Mouse (Mus musculus): Measurements from ENCODE around the gene Hnrnpa3.

Hnrnpa3 gene

DNA sequence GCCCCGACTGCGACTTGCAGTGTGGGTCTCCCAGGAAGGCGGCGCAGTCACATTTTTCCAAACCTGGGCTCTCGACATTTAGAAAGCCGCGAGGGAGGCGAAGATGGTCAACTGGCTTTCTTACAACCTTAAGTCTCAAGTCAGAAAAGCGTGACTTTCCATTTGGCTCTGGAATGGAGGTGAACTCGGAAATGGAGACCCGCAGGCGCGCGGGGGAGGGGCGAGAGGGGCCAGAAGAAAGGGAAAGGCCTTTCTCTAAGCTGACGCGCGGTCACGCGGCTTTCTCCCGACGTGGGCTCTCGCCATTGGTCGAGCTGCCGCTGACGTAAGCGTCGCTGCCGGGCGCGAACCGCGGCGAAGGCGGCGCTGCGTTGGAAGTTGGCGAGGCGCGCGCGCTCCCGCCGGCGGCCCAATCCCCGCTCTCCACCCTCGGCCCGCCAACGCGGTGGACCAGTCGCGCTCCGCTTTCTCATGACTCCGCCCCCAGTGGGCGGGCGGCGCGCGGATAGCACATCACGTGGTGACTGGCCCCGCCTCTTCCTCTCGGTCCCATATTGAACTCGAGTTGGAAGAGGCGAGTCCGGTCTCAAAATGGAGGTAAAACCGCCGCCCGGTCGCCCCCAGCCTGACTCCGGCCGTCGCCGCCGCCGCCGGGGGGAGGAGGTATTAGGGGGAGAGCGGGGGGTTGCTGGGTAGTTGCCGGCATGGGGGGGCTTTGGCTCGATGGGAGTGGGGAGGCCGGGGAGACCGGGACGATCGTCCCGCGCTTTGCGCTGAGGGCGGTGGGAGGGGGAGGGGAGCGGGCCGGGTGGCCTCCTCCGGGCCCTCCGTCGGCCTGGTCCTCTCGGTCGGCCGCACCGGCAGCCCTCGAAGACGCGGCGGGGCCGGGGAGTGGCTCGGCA, at the start of gene Hnrnpa3:
Hnrnpa3 (plus strand) TSS at position 535 of the 902 bp plus-strand sequence.
- ChIA-PET CTCF (interaction anchor here in 1 of 4 experiments (0.5 kb wide), 1 partner anchor 130 kb away, joined by 4 read pairs; no protein-coding TSS in a partner anchor), POLR2A (interaction anchor here (0.6 to 12.1 kb wide), 111 partner anchors 8 to 371 kb away, joined by 3 to 426 read pairs (median 8); partner anchors contain the start of genes Nfe2l2 (in 3 of the 4) and Agps (in 2 of the 4))

- CTCF ChIA-PET = interaction anchor here in 3 of 4 experiments (0.8 to 3.4 kb wide), 6 partner anchors 12 to 752 kb away, joined by 3 to 15 read pairs (median 3); no protein-coding TSS in a partner anchor
- POLR2A ChIA-PET = interaction anchor here (0.5 to 10.7 kb wide), 41 partner anchors 8 to 694 kb away, joined by 3 to 95 read pairs (median 4); partner anchors contain the start of genes Hnrnpa3 (in 4 of the 4), Nfe2l2 (in 3 of the 4) and Agps (in 1 of the 4)
These were observed 49.1 kb upstream of the Hnrnpa3 start for GRCm38 (mm10) chr2:75609971-75610370.

DNA sequence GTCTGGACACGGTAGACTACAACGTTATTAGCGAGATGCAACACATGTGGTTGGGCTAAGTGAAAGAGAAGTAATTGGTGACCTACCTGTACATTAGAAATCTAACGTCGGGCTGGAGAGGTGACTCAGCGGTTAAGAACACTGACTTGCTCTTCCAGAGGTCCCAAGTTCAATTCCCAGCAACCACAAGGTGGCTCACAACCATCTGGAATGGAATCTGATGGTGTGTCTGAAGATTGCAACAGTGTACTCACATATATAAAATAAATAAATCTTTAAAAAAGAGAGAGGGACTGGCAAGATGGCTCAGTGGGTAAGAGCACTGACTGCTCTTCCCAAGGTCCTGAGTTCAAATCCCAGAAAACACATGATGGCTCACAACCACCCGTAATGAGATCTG, 48.5 kb upstream of the Hnrnpa3 start:
- ChIA-PET POLR2A (interaction anchor here (0.5 to 10.7 kb wide), 37 partner anchors 8 to 693 kb away, joined by 3 to 95 read pairs (median 4); partner anchors contain the start of genes Hnrnpa3 (in 3 of the 4) and Nfe2l2 (in 3 of the 4)), CTCF (interaction anchor here in 2 of 4 experiments (0.9 to 3.4 kb wide), 4 partner anchors 12 to 354 kb away, joined by 3 to 15 read pairs (median 6); no protein-coding TSS in a partner anchor)

DNA sequence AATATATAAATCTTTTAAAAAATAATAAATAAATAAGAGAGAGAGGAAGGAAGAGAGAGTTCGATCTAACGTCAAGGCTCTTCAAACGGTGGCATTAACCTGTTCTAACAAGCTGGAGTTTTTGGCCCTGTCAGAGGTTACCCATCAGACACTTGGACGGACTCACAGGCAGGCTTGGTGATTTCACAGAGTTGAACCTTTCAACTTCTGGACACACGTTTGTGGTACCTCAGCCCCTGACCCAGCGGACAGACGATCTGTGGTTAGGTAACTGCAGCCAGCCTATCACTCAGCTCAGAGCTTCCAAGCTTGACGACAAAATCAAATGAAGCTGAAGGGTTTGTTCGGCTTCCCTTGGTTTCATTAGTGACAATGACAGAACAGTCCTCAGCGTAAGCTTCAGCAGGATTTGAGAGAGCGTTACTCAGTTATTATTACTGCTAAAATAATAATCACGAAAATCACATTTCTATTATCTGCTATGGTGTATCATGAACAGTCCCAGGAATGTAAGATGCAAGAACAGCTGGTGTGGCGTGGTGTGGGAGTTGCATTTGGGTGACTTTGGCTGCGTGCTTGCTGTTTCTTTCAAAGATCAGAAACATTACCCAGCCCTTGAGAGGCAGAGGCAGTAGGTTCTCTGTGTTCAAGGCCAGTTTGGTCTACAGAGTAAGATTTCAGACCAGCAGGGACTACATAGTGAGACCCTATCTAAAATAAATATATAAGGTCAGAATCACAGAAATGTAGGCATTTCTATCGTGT, 47.8 kb upstream of the Hnrnpa3 start:
- POLR2A ChIA-PET = interaction anchor here in 3 of 4 experiments (0.6 to 10.7 kb wide), 24 partner anchors 9 to 166 kb away, joined by 3 to 95 read pairs (median 6); partner anchors contain the start of genes Hnrnpa3 (in 3 of the 3) and Nfe2l2 (in 3 of the 3)
- CTCF ChIA-PET = interaction anchor here in 3 of 4 experiments (0.6 to 3.4 kb wide), 4 partner anchors 11 to 905 kb away, joined by 3 to 15 read pairs (median 8); no protein-coding TSS in a partner anchor

GRCm38 (mm10) chr2:75612006-75612405, 47.1 kb upstream of the Hnrnpa3 start:
- POLR2A ChIA-PET = interaction anchor here in 3 of 4 experiments (1.1 to 10.7 kb wide), 11 partner anchors 8 to 165 kb away, joined by 3 to 95 read pairs (median 36); partner anchors contain the start of genes Nfe2l2 (in 3 of the 3) and Hnrnpa3 (in 2 of the 3)
- CTCF ChIA-PET = no interaction called here

GRCm38 (mm10) chr2:75612981-75613567, 46.0 kb upstream of the Hnrnpa3 start:
- ChIA-PET POLR2A (interaction anchor here (0.6 to 7.7 kb wide), 23 partner anchors 8 to 198 kb away, joined by 3 to 98 read pairs (median 6); partner anchors contain the start of genes Hnrnpa3 (in 2 of the 4) and Nfe2l2 (in 1 of the 4)), CTCF (interaction anchor here in 1 of 4 experiments (0.7 to 2.0 kb wide), 2 partner anchors 20 to 223 kb away, joined by 3 to 4 read pairs; no protein-coding TSS in a partner anchor)

DNA sequence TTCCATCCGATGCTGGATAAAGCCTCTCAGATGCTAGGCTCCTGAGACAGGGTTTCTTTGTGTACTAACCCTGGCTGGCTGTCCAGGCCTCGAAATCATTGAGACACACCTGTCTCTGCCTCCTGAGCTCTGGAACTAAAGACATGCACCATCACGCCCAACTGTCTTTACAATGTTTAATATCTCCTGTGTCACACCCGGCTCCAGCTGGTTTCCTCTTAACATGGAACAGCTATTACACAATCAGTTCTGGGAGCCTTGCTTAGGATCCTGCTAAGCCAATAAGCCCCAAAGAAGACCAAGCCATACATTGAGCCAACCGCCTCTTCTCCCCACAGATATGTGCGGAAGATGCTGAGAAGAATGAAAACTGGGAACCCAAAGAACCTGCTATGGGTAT, 44.5 kb upstream of the Hnrnpa3 start:
- ChIA-PET POLR2A (interaction anchor here (0.6 to 7.7 kb wide), 33 partner anchors 9 to 218 kb away, joined by 3 to 98 read pairs (median 5); partner anchors contain the start of genes Hnrnpa3 (in 2 of the 4), Nfe2l2 (in 2 of the 4) and Agps (in 1 of the 4)), CTCF (interaction anchor here in 1 of 4 experiments (0.6 to 2.0 kb wide), 3 partner anchors 22 to 620 kb away, joined by 3 to 4 read pairs (median 3); no protein-coding TSS in a partner anchor)

DNA sequence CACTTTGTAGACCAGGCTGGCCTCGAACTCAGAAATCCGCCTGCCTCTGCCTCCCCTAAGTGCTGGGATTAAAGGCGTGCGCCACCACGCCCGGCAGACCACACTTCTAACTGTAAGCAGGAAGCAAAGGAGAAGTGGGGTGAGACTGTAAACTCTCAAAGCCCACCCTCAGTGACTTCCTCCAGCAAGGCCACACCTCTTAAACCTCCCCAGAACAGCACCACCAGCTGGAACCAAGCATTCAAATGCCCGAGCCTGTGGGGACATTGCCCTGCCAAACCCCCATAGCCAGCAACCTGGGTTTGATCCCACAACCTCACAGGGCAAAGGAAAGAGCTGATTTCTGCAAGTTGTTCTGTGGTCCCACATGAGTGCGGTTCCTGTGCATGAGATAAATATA, 42.1 kb upstream of the Hnrnpa3 start:
- CTCF ChIA-PET = interaction anchor here in 2 of 4 experiments (0.6 to 0.7 kb wide), 2 partner anchors 201 to 697 kb away, joined by 3 to 6 read pairs; no protein-coding TSS in a partner anchor

GRCm38 (mm10) chr2:75618712-75619111, 40.3 kb upstream of the Hnrnpa3 start:
- POLR2A ChIA-PET = interaction anchor here in 3 of 4 experiments (0.5 to 7.7 kb wide), 22 partner anchors 9 to 432 kb away, joined by 3 to 98 read pairs (median 5); partner anchors contain the start of genes Hnrnpa3 (in 2 of the 3) and Nfe2l2 (in 1 of the 3)
- CTCF ChIA-PET = no interaction called here

More for the DNA sequence above, 42.1 kb upstream of the Hnrnpa3 start:
- POLR2A ChIA-PET = interaction anchor here in 3 of 4 experiments (0.6 to 7.7 kb wide), 12 partner anchors 8 to 216 kb away, joined by 3 to 98 read pairs (median 4); partner anchors contain the start of gene Hnrnpa3 (in 1 of the 3)

GRCm38 (mm10) chr2:75621873-75622654, 37.0 kb upstream of the Hnrnpa3 start:
- POLR2A ChIA-PET = interaction anchor here (0.7 to 8.1 kb wide), 23 partner anchors 11 to 222 kb away, joined by 3 to 104 read pairs (median 6); partner anchors contain the start of genes Hnrnpa3 (in 3 of the 4) and Nfe2l2 (in 1 of the 4)
- CTCF ChIA-PET = interaction anchor here (0.6 to 3.4 kb wide), 16 partner anchors 11 to 493 kb away, joined by 3 to 15 read pairs (median 4); no protein-coding TSS in a partner anchor

GRCm38 (mm10) chr2:75625086-75625485, 34.0 kb upstream of the Hnrnpa3 start:
- POLR2A ChIA-PET = interaction anchor here in 2 of 4 experiments (1.1 to 8.1 kb wide), 8 partner anchors 9 to 45 kb away, joined by 3 to 104 read pairs (median 21); no protein-coding TSS in a partner anchor
- CTCF ChIA-PET = no interaction called here

DNA sequence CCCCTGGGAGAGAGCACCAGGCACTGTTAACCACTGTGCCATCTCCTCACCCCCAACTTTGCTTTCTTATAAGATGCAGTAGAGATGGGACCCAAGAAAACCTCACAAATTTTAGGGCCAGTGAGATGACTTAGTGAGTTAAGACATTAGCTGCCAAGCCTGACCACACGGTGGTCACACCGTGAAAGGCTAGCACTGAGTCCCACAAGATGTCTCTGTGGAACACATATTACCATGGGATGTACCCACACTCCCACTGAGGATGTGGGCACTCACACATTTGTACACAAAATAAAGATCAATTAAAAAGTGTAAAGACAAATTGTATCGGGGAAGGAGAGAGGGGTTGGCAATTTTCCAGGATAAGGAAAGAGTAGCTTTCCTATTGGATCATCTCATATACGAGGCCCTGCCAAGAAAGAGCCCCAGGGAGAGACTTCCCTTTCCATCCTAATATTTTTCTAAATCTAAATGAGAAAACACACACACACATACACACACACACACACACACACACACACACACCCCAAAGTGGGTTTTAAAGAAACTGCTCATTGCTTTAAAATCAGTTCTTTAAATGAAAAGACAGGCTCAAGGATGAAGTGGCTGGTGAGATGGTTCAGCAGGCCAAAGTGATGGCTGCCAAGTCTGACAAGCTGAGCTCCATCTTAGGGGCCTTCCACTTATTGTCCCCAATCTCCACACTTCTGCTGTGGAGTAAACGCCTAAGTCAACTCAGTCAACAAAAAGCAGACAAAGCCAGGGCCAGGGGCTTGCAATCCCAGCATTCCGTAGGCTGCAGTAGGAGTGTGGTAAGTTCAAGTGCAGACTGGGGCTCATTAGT, 32.2 kb upstream of the Hnrnpa3 start:
- ChIA-PET POLR2A (interaction anchor here in 3 of 4 experiments (0.7 to 8.1 kb wide), 18 partner anchors 8 to 150 kb away, joined by 3 to 40 read pairs (median 5); partner anchors contain the start of genes Hnrnpa3 (in 2 of the 3) and Nfe2l2 (in 2 of the 3)), CTCF (no interaction called here)

DNA sequence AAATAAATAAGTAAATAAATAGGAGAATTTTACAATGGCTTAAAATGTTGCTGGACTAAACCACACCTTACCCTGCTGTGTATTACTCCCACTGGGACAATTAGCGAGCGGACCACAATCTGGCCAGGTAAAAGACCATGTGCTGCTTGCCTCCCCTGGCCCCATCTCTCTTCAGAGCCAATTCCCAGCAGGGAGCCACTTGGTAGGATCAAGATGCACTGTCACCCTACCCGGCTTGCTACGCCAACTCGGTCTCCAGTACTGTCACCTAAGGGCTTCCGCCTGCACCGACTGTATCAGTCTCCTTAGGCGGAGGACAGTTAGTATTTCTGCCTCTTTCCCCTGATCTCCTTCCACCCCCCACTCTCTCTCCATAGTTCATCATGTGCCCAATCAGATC, 30.6 kb upstream of the Hnrnpa3 start:
- POLR2A ChIA-PET = interaction anchor here in 2 of 4 experiments (0.7 to 10.1 kb wide), 14 partner anchors 9 to 76 kb away, joined by 3 to 375 read pairs (median 4); partner anchors contain the start of genes Hnrnpa3 (in 2 of the 2) and Nfe2l2 (in 1 of the 2)
- CTCF ChIA-PET = no interaction called here

GRCm38 (mm10) chr2:75631421-75631820, 27.6 kb upstream of the Hnrnpa3 start:
- POLR2A ChIA-PET = interaction anchor here in 3 of 4 experiments (0.6 to 10.1 kb wide), 29 partner anchors 9 to 842 kb away, joined by 3 to 426 read pairs (median 58); partner anchors contain the start of genes Hnrnpa3 (in 3 of the 3) and Nfe2l2 (in 3 of the 3)
- CTCF ChIA-PET = no interaction called here

GRCm38 (mm10) chr2:75632043-75632442, 27.0 kb upstream of the Hnrnpa3 start:
- POLR2A ChIA-PET = interaction anchor here in 3 of 4 experiments (0.6 to 10.1 kb wide), 42 partner anchors 9 to 360 kb away, joined by 3 to 426 read pairs (median 52); partner anchors contain the start of genes Hnrnpa3 (in 3 of the 3), Nfe2l2 (in 3 of the 3) and Agps (in 1 of the 3)

More at GRCm38 (mm10) chr2:75632043-75632442, 27.0 kb upstream of the Hnrnpa3 start:
- CTCF ChIA-PET = interaction anchor here in 1 of 4 experiments (2.7 kb wide), 1 partner anchor 9 kb away, joined by 9 read pairs; no protein-coding TSS in a partner anchor

Measured in embryonic stem cell, embryonic (primary cell).